Mouse (Mus musculus): ENCODE measurements around the gene Snx1. TPM values are rescaled to one million over a fixed set of nuclear protein-coding genes. Genes with fewer than 3 reads are reported as not detected.

Gene Snx1
- total RNA-seq, 2 experiments from 2014 or later = 38.5 to 41.3 TPM

GRCm38 (mm10) chr9:66060308-66060647 lies 66.1 kb downstream of the Snx1 start:
- no peak for DNase-seq
- intact Hi-C loops (cut with DNase I) = loop anchor here (5.0 kb wide), 1 partner anchor 62 kb away; no protein-coding TSS in a partner anchor

- DNase-seq = peak; percentile 98
- intact Hi-C loops (cut with DNase I) = loop anchor here (5.0 kb wide), 1 partner anchor 63 kb away; no protein-coding TSS in a partner anchor
Observed at GRCm38 (mm10) chr9:66059583-66060307, 66.6 kb downstream of the Snx1 start, which contains the start of gene Ppib. TSS of gene Ppib (plus strand) at chr9:66060222.

GRCm38 (mm10) chr9:66053620-66054019 lies 72.8 kb downstream of the Snx1 start:
- intact Hi-C loops (cut with DNase I) = no loop called here
- DNase-seq = no peak

GRCm38 (mm10) chr9:66052731-66053130 lies 73.7 kb downstream of the Snx1 start:
- intact Hi-C loops (cut with DNase I) = no loop called here
- no peak for DNase-seq

GRCm38 (mm10) chr9:66051493-66051892 lies 74.9 kb downstream of the Snx1 start:
- intact Hi-C loops (cut with DNase I) = no loop called here
- DNase-seq = no peak

- no peak for DNase-seq
- intact Hi-C loops (cut with DNase I) = no loop called here
Observed at GRCm38 (mm10) chr9:66049931-66050601, 76.3 kb downstream of the Snx1 start.

GRCm38 (mm10) chr9:66043241-66043640 lies 83.1 kb downstream of the Snx1 start:
- intact Hi-C loops (cut with DNase I) = no loop called here
- DNase-seq = no peak

GRCm38 (mm10) chr9:66042331-66042730 lies 84.1 kb downstream of the Snx1 start:
- no peak for DNase-seq
- intact Hi-C loops (cut with DNase I) = no loop called here

- intact Hi-C loops (cut with DNase I) = no loop called here
- no peak for DNase-seq
Observed at GRCm38 (mm10) chr9:66040801-66041200, 85.6 kb downstream of the Snx1 start.

- no peak for DNase-seq
- intact Hi-C loops (cut with DNase I) = no loop called here
Observed at GRCm38 (mm10) chr9:66039290-66039689, 87.1 kb downstream of the Snx1 start.

- no peak for DNase-seq
- intact Hi-C loops (cut with DNase I) = no loop called here
Observed at GRCm38 (mm10) chr9:66038581-66038980, 87.8 kb downstream of the Snx1 start.

Other genes with a start within 250 kb of the Snx1 start
- 10 to 100 TPM; 12.4 to 12.6 TPM for gene Pclaf, start 236.3 kb downstream of the Snx1 start, total RNA-seq (2021)
- gene Trip4, start 217.8 kb downstream of the Snx1 start, total RNA-seq (2021) = 10 to 100 TPM; 21.1 to 21.4 TPM
- 10 to 100 TPM; 15.3 to 18.6 TPM for gene Csnk1g1, start 217.7 kb downstream of the Snx1 start, total RNA-seq (2021)
- gene Ppib, start 66.4 kb downstream of the Snx1 start, total RNA-seq (2021) = 100 to 1,000 TPM; 262 to 272 TPM
- gene Snx22, start 56.9 kb downstream of the Snx1 start, total RNA-seq (2021) = 1 to 10 TPM in 1 of 2 experiments, under 1 TPM in 1; 0.81 to 1.1 TPM
- 10 to 100 TPM; 84.0 to 85.4 TPM for gene Ciao2a, start within 50 bp of the Snx1 start, total RNA-seq (2021)
- 1 to 10 TPM; 5.1 to 5.3 TPM for gene Dapk2, start 31.6 kb upstream of the Snx1 start, total RNA-seq (2021)
- 10 to 100 TPM; 48.3 to 50.4 TPM for gene Herc1, start 223.9 kb upstream of the Snx1 start, total RNA-seq (2021)

Measured in heart, postnatal 10 days (tissue).